Mouse (Mus musculus): ENCODE data around the gene Cklf. TPM values are rescaled to one million over a fixed set of nuclear protein-coding genes. Genes with fewer than 3 reads are reported as not detected.
"Not testable (repeated sequence)": the region's sequence is repeated elsewhere in the genome, so short reads cannot be mapped to it uniquely, and the experiment has no call there.

The Cklf gene
- total RNA-seq, 2 experiments from 2014 or later: 5.7 to 8.5 TPM

DNA sequence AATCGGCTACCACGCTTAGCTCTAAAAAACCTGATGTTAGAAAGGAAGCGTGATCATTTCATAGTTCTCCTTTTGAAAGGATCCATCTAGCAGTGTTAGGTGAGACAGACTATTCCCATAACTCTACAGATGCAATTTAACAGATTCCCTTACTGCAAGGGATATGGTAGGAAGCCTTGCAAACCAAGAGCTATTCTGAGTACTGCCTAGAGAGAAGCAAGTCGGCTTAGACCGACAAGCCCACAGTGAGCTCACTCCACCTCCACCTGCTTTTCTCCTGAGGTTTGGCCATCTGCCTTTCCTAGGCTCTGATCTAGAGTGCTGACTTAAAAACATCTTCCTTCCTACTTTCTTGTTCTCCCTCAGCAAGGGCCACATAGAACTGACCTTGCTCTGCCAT is 11.1 kb downstream of the Cklf start:
- not testable (repeated sequence) for DNase-seq (ENCODE audit: low spot score in 2 of 2)

- not testable (repeated sequence) for DNase-seq (ENCODE audit: low spot score in 2 of 2)
These were observed 13.7 kb downstream of the Cklf start for GRCm38 (mm10) chr8:104264271-104264935.

DNA sequence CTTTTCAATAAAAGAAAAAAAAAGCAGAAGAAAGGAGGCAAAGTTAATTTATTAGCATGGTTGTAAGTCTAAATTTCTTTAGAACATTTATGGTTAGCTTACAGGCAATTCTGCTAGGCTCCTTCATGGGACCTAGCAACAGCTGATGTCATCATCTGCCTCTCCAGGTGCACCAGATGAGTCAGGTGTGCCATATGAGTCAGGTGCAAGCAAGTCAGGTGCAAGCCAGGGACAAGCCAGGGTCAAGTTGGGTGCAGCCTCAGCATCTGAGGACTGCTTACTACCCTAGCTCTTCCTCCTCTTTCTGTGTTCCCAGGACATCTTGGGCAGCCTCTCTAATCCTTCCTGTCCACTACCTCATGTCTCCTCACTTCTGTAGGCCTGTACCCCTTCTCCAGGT is 17.7 kb downstream of the Cklf start:
- DNase-seq (ENCODE audit: low spot score in 2 of 2): no peak

- DNase-seq (ENCODE audit: low spot score in 2 of 2): no peak
These were observed 18.3 kb downstream of the Cklf start for GRCm38 (mm10) chr8:104268937-104269440.

GRCm38 (mm10) chr8:104293081-104293480 is 42.4 kb downstream of the Cklf start, which contains the start of gene Cmtm2a:
Gene Cmtm2a, minus strand, starts transcription at chr8:104293181.
- DNase-seq (ENCODE audit: low spot score in 2 of 2): not testable (repeated sequence)

- DNase-seq (ENCODE audit: low spot score in 2 of 2): no peak
These were observed 43.7 kb downstream of the Cklf start for GRCm38 (mm10) chr8:104294396-104294795.

DNA sequence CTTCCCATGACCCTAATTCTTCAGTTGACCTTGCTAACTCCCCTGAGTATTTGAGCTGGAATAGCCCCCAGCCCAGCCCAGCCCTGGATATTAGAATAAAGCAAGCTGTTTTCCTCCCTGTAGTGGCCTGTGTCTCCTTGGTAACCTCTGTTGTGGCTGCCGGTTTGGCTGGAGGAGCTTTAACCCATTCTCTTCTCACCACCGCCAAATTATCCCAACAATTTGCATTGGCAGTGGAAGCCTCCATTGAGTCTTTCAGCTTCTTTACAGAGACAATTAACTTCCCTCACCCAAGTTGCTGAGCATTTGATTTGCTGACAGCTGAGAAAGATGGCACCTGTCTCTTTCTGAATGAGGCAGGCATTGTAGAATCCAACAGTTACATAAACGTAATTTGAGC is 50.9 kb downstream of the Cklf start:
- not testable (repeated sequence) for DNase-seq (ENCODE audit: low spot score in 2 of 2)

- DNase-seq (ENCODE audit: low spot score in 2 of 2): not testable (repeated sequence)
These were observed 51.9 kb downstream of the Cklf start for GRCm38 (mm10) chr8:104302536-104302935.

GRCm38 (mm10) chr8:104304962-104305361 is 54.3 kb downstream of the Cklf start:
- DNase-seq (ENCODE audit: low spot score in 2 of 2): no peak

GRCm38 (mm10) chr8:104308341-104308740 is 57.7 kb downstream of the Cklf start:
- DNase-seq (ENCODE audit: low spot score in 2 of 2): not testable (repeated sequence)

DNA sequence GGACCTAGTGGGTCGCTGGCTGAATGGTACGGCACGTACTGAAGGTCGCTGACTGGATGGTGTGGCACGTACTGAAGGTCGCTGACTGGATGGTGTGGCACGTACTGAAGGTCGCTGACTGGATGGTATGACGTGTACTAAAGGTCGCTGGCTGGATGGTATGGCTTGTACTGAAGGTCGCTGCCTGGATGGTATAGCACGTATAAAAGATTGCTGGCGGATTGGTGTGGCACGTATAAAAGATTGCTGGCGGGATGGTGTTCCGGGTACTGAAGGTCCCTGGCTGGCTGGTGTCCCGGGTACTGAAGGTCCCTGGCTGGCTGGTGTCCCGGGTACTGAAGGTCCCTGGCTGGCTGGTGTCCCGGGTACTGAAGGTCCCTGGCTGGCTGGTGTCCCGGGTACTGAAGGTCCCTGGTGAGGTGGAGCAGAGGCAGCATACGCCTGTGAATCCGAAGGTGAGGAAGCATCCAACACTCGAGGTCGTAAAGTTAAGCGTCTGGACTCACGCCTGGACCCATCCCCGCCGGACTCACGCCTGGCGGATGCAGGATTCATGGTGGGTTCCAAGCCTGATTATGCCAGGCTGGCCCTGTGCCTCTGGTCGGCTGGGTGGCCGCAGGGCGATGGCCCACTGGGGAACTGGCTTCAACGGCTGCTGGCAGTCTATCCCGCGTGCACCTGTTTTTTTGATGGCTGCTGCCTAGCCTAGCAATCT is 58.9 kb downstream of the Cklf start, which contains the start of the genes Gm45711 and Cmtm1:
Gm45711 (minus strand) TSS at position 641 of the 715 bp plus-strand sequence.
Cmtm1 (minus strand) TSS at position 705 of the 715 bp plus-strand sequence.
- not testable (repeated sequence) for DNase-seq (ENCODE audit: low spot score in 2 of 2)

DNA sequence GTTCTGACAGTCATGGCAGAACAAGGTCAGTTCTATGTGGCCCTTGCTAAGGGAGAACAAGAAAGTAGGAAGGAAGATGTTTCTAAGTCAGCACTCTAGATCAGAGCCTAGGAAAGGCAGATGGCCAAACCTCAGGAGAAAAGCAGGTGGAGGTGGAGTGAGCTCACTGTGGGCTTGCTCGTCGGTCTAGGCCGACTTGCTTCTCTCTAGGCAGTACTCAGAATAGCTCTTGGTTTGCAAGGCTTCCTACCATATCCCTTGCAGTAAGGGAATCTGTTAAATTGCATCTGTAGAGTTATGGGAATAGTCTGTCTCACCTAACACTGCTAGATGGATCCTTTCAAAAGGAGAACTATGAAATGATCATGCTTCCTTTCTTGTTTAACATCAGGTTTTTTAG is 61.4 kb downstream of the Cklf start:
- not testable (repeated sequence) for DNase-seq (ENCODE audit: low spot score in 2 of 2)

DNA sequence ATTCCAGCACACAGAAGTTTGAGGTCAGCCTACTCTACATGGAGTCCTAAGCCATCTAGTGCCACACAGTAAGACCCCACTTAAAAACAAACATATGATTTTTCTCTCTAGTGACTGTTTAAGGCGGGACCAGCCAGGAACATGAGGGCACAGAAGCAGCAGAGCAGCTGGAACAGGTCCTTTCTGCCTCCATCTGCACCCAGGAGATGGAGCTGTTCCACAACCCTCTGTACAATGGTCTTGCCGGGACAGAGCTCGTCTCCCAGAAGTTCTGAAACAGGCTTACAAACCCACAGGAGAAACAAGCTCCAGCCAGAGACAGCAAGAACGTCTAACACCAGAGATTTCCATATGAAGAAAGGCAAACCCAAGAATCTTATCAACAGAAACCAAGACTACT is 62.6 kb downstream of the Cklf start:
- no peak for DNase-seq (ENCODE audit: low spot score in 2 of 2)

Other genes with a start within 250 kb of the Cklf start
- 10 to 100 TPM; 10.7 to 12.4 TPM for gene Cdh5, start 149.2 kb upstream of the Cklf start, total RNA-seq (2021)
- 10 to 100 TPM; 11.6 to 12.5 TPM for gene Bean1, start 80.4 kb upstream of the Cklf start, total RNA-seq (2021)
- 10 to 100 TPM; 39.3 to 41.4 TPM for gene Tk2, start 2.3 kb upstream of the Cklf start, total RNA-seq (2021)
- not detected for gene Cmtm2a, start 42.3 kb downstream of the Cklf start, total RNA-seq (2021)
- not detected for gene Gm45711, start 59.2 kb downstream of the Cklf start, total RNA-seq (2021)
- gene Cmtm1, start 59.3 kb downstream of the Cklf start, total RNA-seq (2021): not detected
- not detected for gene Gm11020, start 70.7 kb downstream of the Cklf start, total RNA-seq (2021)
- not detected for gene Cmtm2b, start 71.4 kb downstream of the Cklf start, total RNA-seq (2021)
- 10 to 100 TPM in 1 of 2 experiments, 1 to 10 TPM in 1; 8.9 to 11.6 TPM for gene Cmtm3, start 88.5 kb downstream of the Cklf start, total RNA-seq (2021)
- gene Cmtm4, start 144.9 kb downstream of the Cklf start, total RNA-seq (2021): 10 to 100 TPM; 88.2 to 98.5 TPM
- 100 to 1,000 TPM; 284 to 307 TPM for gene Dync1li2, start 192.2 kb downstream of the Cklf start, total RNA-seq (2021)

All from left cerebral cortex, adult 18-20 months (tissue).